In the genomic region with DNA sequence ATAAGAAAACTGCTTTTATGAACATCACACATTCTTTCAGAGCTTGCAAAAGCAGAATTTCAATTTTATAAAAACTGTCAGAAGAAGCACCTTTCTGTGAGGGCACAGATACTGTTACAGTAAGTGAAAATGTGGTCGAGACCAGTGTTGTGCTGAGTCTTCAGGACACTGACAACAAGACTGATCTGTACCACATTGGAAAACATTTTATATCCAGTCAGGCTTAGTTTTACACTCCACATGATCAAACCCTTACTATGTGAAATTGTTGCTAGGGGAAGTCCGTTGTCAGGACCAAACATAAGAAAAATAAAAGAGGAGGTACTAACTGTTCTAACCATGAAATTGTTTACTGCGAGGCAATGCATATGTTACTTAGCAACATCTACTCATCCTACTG, we compare ENCODE assay signal across 27 mouse cellular contexts.
DNase-seq lines count a peak whose midpoint lies in the region; ATAC-seq and TF ChIP-seq lines count a peak whose summit lies in the region.
"Had no signal": no experiment of that assay in that cellular context is flagged by ENCODE, and none has a peak within 500 bp of the region (broad histone marks: within the 10 kb centered on the region; RNA-seq: fewer than 3 reads in every experiment).

No protein-coding gene starts in this region.

- ATAC-seq in forebrain, embryonic 14.5 days = no peak
- ATAC-seq in hindbrain, embryonic 11.5 days (ENCODE audit: low FRiP score) = peak; percentile 60; the same call in 1 of the 2 replicates
- no peak for ATAC-seq in hindbrain, embryonic 16.5 days
- ATAC-seq in lung, embryonic 14.5 days (ENCODE audit: insufficient read depth) = peak; percentile 52
- no peak for ATAC-seq in cerebellum, adult (ENCODE audit: insufficient number of reproducible peaks, low FRiP score, low TSS enrichment)
- ATAC-seq: inflammation-experienced regulatory T-cells, adult 6 months; intestine, embryonic 16.5 days; Patski had no signal

- H3K9me3 ChIP-seq in forebrain, embryonic 14.5 days (replicated peaks; ENCODE audit: control insufficient read depth, low read length) = no peaks in the 10 kb centered on the region
- no peaks in the 10 kb centered on the region for H3K9me3 ChIP-seq in forebrain, embryonic 10.5 days
- no peaks in the 10 kb centered on the region for H3K9me3 ChIP-seq in hindbrain, embryonic 11.5 days (ENCODE audit: control insufficient read depth, low read length)
- H3K9me3 ChIP-seq in hindbrain, embryonic 16.5 days (ENCODE audit: control insufficient read depth, low read length) = no peaks in the 10 kb centered on the region
- no peaks in the 10 kb centered on the region for H3K9me3 ChIP-seq in lung, embryonic 14.5 days (ENCODE audit: low read depth, low read length)
- H3K9me3 ChIP-seq: heart, embryonic 12.5 days; heart, embryonic 15.5 days; hindbrain, embryonic 15.5 days had no signal

- H3K27me3 ChIP-seq in forebrain, embryonic 14.5 days (replicated peaks; ENCODE audit: control insufficient read depth, insufficient read depth, low read length) = no peaks in the 10 kb centered on the region
- no peaks in the 10 kb centered on the region for H3K27me3 ChIP-seq in forebrain, embryonic 10.5 days (ENCODE audit: poor library complexity, severe bottlenecking)
- H3K27me3 ChIP-seq in hindbrain, embryonic 11.5 days (ENCODE audit: control insufficient read depth, insufficient read depth, low read length) = no peaks in the 10 kb centered on the region
- H3K27me3 ChIP-seq in hindbrain, embryonic 16.5 days (replicated peaks; ENCODE audit: control insufficient read depth, insufficient read depth, low read length) = no peaks in the 10 kb centered on the region
- no peaks in the 10 kb centered on the region for H3K27me3 ChIP-seq in lung, embryonic 14.5 days (ENCODE audit: insufficient read depth, low read length)
- H3K27me3 ChIP-seq: CH12.LX; heart, embryonic 12.5 days; heart, embryonic 15.5 days; hindbrain, embryonic 15.5 days had no signal

- no peak overlapping the region for H3K27ac ChIP-seq in forebrain, embryonic 14.5 days (ENCODE audit: low read depth, low read length)
- no peak overlapping the region for H3K27ac ChIP-seq in forebrain, embryonic 10.5 days
- 0 out of 2 replicates have a peak overlapping the region, but pooled peaks have one; percentile 20 for H3K27ac ChIP-seq in hindbrain, embryonic 11.5 days (ENCODE audit: low read depth, low read length)
- no peak overlapping the region for H3K27ac ChIP-seq in hindbrain, embryonic 16.5 days (ENCODE audit: low read depth, low read length)
- H3K27ac ChIP-seq in lung, embryonic 14.5 days (ENCODE audit: low read depth) = no peak overlapping the region
- H3K27ac ChIP-seq: heart, embryonic 15.5 days; hindbrain, embryonic 15.5 days had no signal

- H3K9ac ChIP-seq in forebrain, embryonic 14.5 days (ENCODE audit: low read length) = no peak overlapping the region
- H3K9ac ChIP-seq in hindbrain, embryonic 11.5 days (ENCODE audit: low read depth, low read length) = no peak overlapping the region
- no peak overlapping the region for H3K9ac ChIP-seq in hindbrain, embryonic 16.5 days (ENCODE audit: low read depth, low read length)
- no peak overlapping the region for H3K9ac ChIP-seq in lung, embryonic 14.5 days
- H3K9ac ChIP-seq: heart, embryonic 12.5 days; heart, embryonic 15.5 days; hindbrain, embryonic 15.5 days had no signal

- DNase-seq in forebrain, embryonic 14.5 days (ENCODE audit: low spot score) = peak; percentile 11
- DNase-seq in forebrain, embryonic 10.5 days (ENCODE audit: extremely low spot score, low spot score) = no peak
- DNase-seq in hindbrain, embryonic 11.5 days (ENCODE audit: low spot score) = no peak
- no peak for DNase-seq in lung, embryonic 14.5 days
- no peak for DNase-seq in lung, postnatal 4 days
- DNase-seq in brain, adult 2 months (ENCODE audit: low read depth, low spot score) = peak; percentile 7
- DNase-seq: adrenal gland, postnatal 10 days; adrenal gland, postnatal 36 days; B cell, adult 2 months; cerebellum, adult 11-12 months; cerebellum, adult 9-10 months; gastrocnemius, postnatal 25 days; heart, adult 18-20 months; heart, postnatal 10 days; heart, postnatal 36 days; kidney, adult 18-20 months; kidney, adult 9 months had no signal

- H3K4me3 ChIP-seq in forebrain, embryonic 14.5 days (ENCODE audit: low read depth, low read length) = no peak overlapping the region
- H3K4me3 ChIP-seq in forebrain, embryonic 10.5 days = no peak overlapping the region
- no peak overlapping the region for H3K4me3 ChIP-seq in hindbrain, embryonic 11.5 days (ENCODE audit: low read depth, low read length)
- H3K4me3 ChIP-seq in hindbrain, embryonic 16.5 days (ENCODE audit: low read length) = no peak overlapping the region
- H3K4me3 ChIP-seq in lung, embryonic 14.5 days (ENCODE audit: low read depth, low read length) = no peak overlapping the region
- H3K4me3 ChIP-seq: heart, embryonic 12.5 days; heart, embryonic 15.5 days; hindbrain, embryonic 15.5 days had no signal

- H3K4me1 ChIP-seq in forebrain, embryonic 14.5 days (ENCODE audit: control insufficient read depth, insufficient read depth, low read length) = 0 out of 2 replicates have a peak, but pooled peaks cover 6% of the 10 kb centered on the region
- H3K4me1 ChIP-seq in forebrain, embryonic 10.5 days = peaks cover 8% of the 10 kb centered on the region
- no peaks in the 10 kb centered on the region for H3K4me1 ChIP-seq in hindbrain, embryonic 11.5 days (replicated peaks; ENCODE audit: control insufficient read depth, insufficient read depth, low read length)
- no peaks in the 10 kb centered on the region for H3K4me1 ChIP-seq in hindbrain, embryonic 16.5 days (ENCODE audit: control insufficient read depth, insufficient read depth, low read depth, low read length)
- no peaks in the 10 kb centered on the region; the same call in 1 of the 2 replicates for H3K4me1 ChIP-seq in lung, embryonic 14.5 days (ENCODE audit: insufficient read depth)
- H3K4me1 ChIP-seq: heart, embryonic 12.5 days; heart, embryonic 15.5 days had no signal

- WGBS in forebrain, embryonic 14.5 days = 75% methylated on average over 3 of the region's 3 CpGs
- WGBS in forebrain, embryonic 10.5 days = 87% methylated on average over 3 of the region's 3 CpGs
- WGBS in hindbrain, embryonic 11.5 days = 60% methylated on average over 3 of the region's 3 CpGs
- WGBS in hindbrain, embryonic 16.5 days = 27% methylated on average over 3 of the region's 3 CpGs
- 59% methylated on average over 3 of the region's 3 CpGs for WGBS in lung, embryonic 14.5 days

- H3K4me2 ChIP-seq in forebrain, embryonic 14.5 days (ENCODE audit: low read length) = no peak overlapping the region
- no peak overlapping the region for H3K4me2 ChIP-seq in hindbrain, embryonic 11.5 days (replicated peaks; ENCODE audit: low read depth, low read length)
- H3K4me2 ChIP-seq in hindbrain, embryonic 16.5 days (ENCODE audit: low read length) = no peak overlapping the region
- H3K4me2 ChIP-seq in lung, embryonic 14.5 days = no peak overlapping the region
- H3K4me2 ChIP-seq: heart, embryonic 12.5 days; heart, embryonic 15.5 days; hindbrain, embryonic 15.5 days had no signal

- no peaks in the 10 kb centered on the region for H3K36me3 ChIP-seq in forebrain, embryonic 14.5 days (ENCODE audit: control insufficient read depth, insufficient read depth, low read length)
- H3K36me3 ChIP-seq in forebrain, embryonic 10.5 days (replicated peaks) = no peaks in the 10 kb centered on the region
- no peaks in the 10 kb centered on the region for H3K36me3 ChIP-seq in hindbrain, embryonic 11.5 days (ENCODE audit: control insufficient read depth, insufficient read depth, low read length)
- no peaks in the 10 kb centered on the region for H3K36me3 ChIP-seq in hindbrain, embryonic 16.5 days (ENCODE audit: control insufficient read depth, insufficient read depth, low read length)
- no peaks in the 10 kb centered on the region for H3K36me3 ChIP-seq in lung, embryonic 14.5 days (ENCODE audit: insufficient read depth)
- H3K36me3 ChIP-seq: G1E; heart, embryonic 12.5 days; heart, embryonic 15.5 days; hindbrain, embryonic 15.5 days had no signal

- TF ChIP-seq CTCF in lung, embryonic 14.5 days (IDR thresholded peaks at IDR 0.05; ENCODE audit: low read depth) = no peak

Comparison
In these comparisons a context has a peak if more than half of its experiments do, and no peak if none do; other contexts are left out.
1. ATAC-seq: peak in hindbrain, embryonic 11.5 days (single experiment) and lung, embryonic 14.5 days (single experiment); none in forebrain, embryonic 14.5 days (single experiment), hindbrain, embryonic 16.5 days (single experiment) and cerebellum, adult (single experiment).
2. DNase-seq: peak in forebrain, embryonic 14.5 days (single experiment) and brain, adult 2 months (single experiment); none in forebrain, embryonic 10.5 days (single experiment), hindbrain, embryonic 11.5 days (single experiment), lung, embryonic 14.5 days (single experiment) and lung, postnatal 4 days (0 of 2).